Mouse (Mus musculus) T-helper 1 cell (primary cell): ENCODE data around the gene Rtf1.
"Not testable (repeated sequence)": the region's sequence is repeated elsewhere in the genome, so short reads cannot be mapped to it uniquely, and the experiment has no call there.

Experiments used
- in situ Hi-C: fragments of 300-600 bp; cut with MboI, MseI; formaldehyde crosslinking; loops from one replicate; pipeline ENCODE4 v1.15.1; 2025; ENCODE audit warnings: high pct_unique_total_duplicates

Rtf1 gene

GRCm38 (mm10) chr2:119674525-119675214 is at the start of gene Rtf1:
Rtf1 (plus strand) TSS chr2:119675068.
- in situ Hi-C loops = loop anchor here (5.0 kb wide), 1 partner anchor 108 kb away; no protein-coding TSS in a partner anchor

GRCm38 (mm10) chr2:119636781-119637180 is 38.1 kb upstream of the Rtf1 start:
- in situ Hi-C loops = no loop called here

GRCm38 (mm10) chr2:119641214-119641912 is 33.5 kb upstream of the Rtf1 start:
- in situ Hi-C loops = no loop called here

- in situ Hi-C loops = no loop called here
Observed at GRCm38 (mm10) chr2:119644254-119644653, 30.6 kb upstream of the Rtf1 start.

- in situ Hi-C loops = no loop called here
Observed at GRCm38 (mm10) chr2:119662220-119663182, 12.4 kb upstream of the Rtf1 start, which contains the start of gene Ndufaf1. Ndufaf1 (minus strand) TSS chr2:119662827.

- in situ Hi-C loops = not testable (repeated sequence)
Observed at GRCm38 (mm10) chr2:119665744-119666143, 9.1 kb upstream of the Rtf1 start.

- in situ Hi-C loops = no loop called here
Observed at GRCm38 (mm10) chr2:119669010-119669409, 5.9 kb upstream of the Rtf1 start.

- in situ Hi-C loops = loop anchor here (5.0 kb wide), 1 partner anchor 107 kb away; no protein-coding TSS in a partner anchor
Observed at GRCm38 (mm10) chr2:119675215-119675784, 432 bp downstream of the Rtf1 start.

- in situ Hi-C loops = loop anchor here (5.0 kb wide), 1 partner anchor 106 kb away; no protein-coding TSS in a partner anchor
Observed at GRCm38 (mm10) chr2:119675831-119676230, 963 bp downstream of the Rtf1 start.

GRCm38 (mm10) chr2:119683706-119684105 is 8.8 kb downstream of the Rtf1 start:
- in situ Hi-C loops = no loop called here

GRCm38 (mm10) chr2:119692003-119692701 is 17.3 kb downstream of the Rtf1 start:
- in situ Hi-C loops = no loop called here

- in situ Hi-C loops = no loop called here
Observed at GRCm38 (mm10) chr2:119694826-119695225, 20.0 kb downstream of the Rtf1 start.

- in situ Hi-C loops = no loop called here
Observed at GRCm38 (mm10) chr2:119696111-119696510, 21.2 kb downstream of the Rtf1 start.

GRCm38 (mm10) chr2:119698472-119698871 is 23.6 kb downstream of the Rtf1 start:
- in situ Hi-C loops = no loop called here

- in situ Hi-C loops = no loop called here
Observed at GRCm38 (mm10) chr2:119699962-119700361, 25.1 kb downstream of the Rtf1 start.

- in situ Hi-C loops = no loop called here
Observed at GRCm38 (mm10) chr2:119703171-119703570, 28.3 kb downstream of the Rtf1 start.

- in situ Hi-C loops = no loop called here
Observed at GRCm38 (mm10) chr2:119707676-119708075, 32.8 kb downstream of the Rtf1 start.

GRCm38 (mm10) chr2:119710011-119710410 is 35.1 kb downstream of the Rtf1 start:
- in situ Hi-C loops = no loop called here

- in situ Hi-C loops = not testable (repeated sequence)
Observed at GRCm38 (mm10) chr2:119715868-119716267, 41.0 kb downstream of the Rtf1 start.

- in situ Hi-C loops = no loop called here
Observed at GRCm38 (mm10) chr2:119721070-119721469, 46.2 kb downstream of the Rtf1 start.
